Mouse (Mus musculus) liver, embryonic 16.5 days (tissue): Measurements from ENCODE around the gene Phldb3. TPM values are rescaled to one million over a fixed set of nuclear protein-coding genes. Genes with fewer than 3 reads are reported as not detected.
A peak's percentile ranks its signal among the peaks of the same experiment; 100 is the strongest.

ENCODE experiments used
- ATAC-seq: fragments of 200-750 bp; cut with Nextera tagmentation; 2 replicates; pipeline ENCODE4 v1.8.0; 2017; ENCODE audit warnings: low read depth, mild to moderate bottlenecking, moderate number of reproducible peaks, moderate library complexity
- H3K27ac ChIP-seq: fragments of 300-500 bp; sonication (generic); 2 replicates; pipeline ENCODE4 v1.5.1; 2014; ENCODE audit warnings: mild to moderate bottlenecking, low read length
- H3K27me3 ChIP-seq: fragments of 300-500 bp; sonication (generic); 2 replicates; pipeline ENCODE4 v1.6.1; 2014; ENCODE audit warnings: low read depth, low read length, mixed read lengths; ENCODE audit not compliant: control insufficient read depth, insufficient read depth
- H3K36me3 ChIP-seq: fragments of 300-500 bp; sonication (generic); 2 replicates; pipeline ENCODE4 v1.6.1; 2014; ENCODE audit warnings: mild to moderate bottlenecking; ENCODE audit not compliant: control insufficient read depth, insufficient read depth
- H3K4me1 ChIP-seq: fragments of 300-500 bp; sonication (generic); 2 replicates; pipeline ENCODE4 v1.6.1; 2014; ENCODE audit warnings: low read depth, low read length, mixed read lengths; ENCODE audit not compliant: control insufficient read depth
- H3K4me2 ChIP-seq: fragments of 300-500 bp; sonication (generic); 2 replicates; pipeline ENCODE4 v1.6.1; 2014; ENCODE audit warnings: low read depth, low read length, mixed read lengths
- H3K4me3 ChIP-seq: fragments of 300-500 bp; sonication (generic); 2 replicates; pipeline ENCODE4 v1.5.1; 2014; ENCODE audit warnings: low read depth, mild to moderate bottlenecking, low read length
- H3K9ac ChIP-seq: fragments of 300-500 bp; sonication (generic); 2 replicates; pipeline ENCODE4 v1.6.1; 2014; ENCODE audit warnings: low read depth, low read length
- H3K9me3 ChIP-seq: fragments of 300-500 bp; sonication (generic); replicated peaks from 2 replicates; pipeline ENCODE4 v1.6.1; 2016; ENCODE audit warnings: low read length; ENCODE audit not compliant: control insufficient read depth
- WGBS: fragments of 180-500 bp; shearing (Covaris S2); extraction: QIAGEN DNeasy Blood & Tissue Kit; methylation state at CpG from one replicate; pipeline ENCODE4 v1.1.7; 2014; ENCODE audit not compliant: insufficient replicate concordance; 5-methylcytosine and 5-hydroxymethylcytosine counted together
- polyA plus RNA-seq: library from polyadenylated mRNA; unstranded; fragments of >200 nt; fragmentation: Nextera tagmentation; extraction: Ambion mirVana; gene quantifications from 2 replicates; pipeline ENCODE4 v1.2.1, GENCODE M21; 2015

The Phldb3 gene
- polyA plus RNA-seq, 1 experiment from 2014 or later, result 0.18 TPM

DNA sequence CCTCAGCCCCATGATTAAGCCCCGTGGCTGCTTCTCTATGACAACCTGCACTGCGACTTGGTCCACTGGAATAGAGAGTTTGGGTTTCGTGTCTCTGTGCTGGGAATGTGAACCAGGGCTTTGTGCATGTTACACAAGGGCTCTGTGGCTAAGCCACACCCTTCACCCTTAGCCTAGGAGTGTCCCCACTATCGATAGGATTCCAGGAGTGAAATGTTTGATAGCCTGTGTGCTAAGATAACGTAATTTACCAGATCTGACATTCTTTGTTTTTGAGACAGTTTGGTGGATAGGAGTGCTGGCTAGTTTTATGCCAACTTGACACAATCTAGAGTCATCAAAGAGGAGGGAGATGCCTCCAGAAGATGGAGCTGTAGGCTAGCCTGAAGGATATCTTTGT lies 18.8 kb upstream of the Phldb3 start:
- Histone ChIP-seq H3K36me3 (no peaks in the 10 kb centered on the region), H3K4me1 (peaks cover 38% of the 10 kb centered on the region), H3K27me3 (no peaks in the 10 kb centered on the region; the same call in 1 of the 2 replicates), H3K9me3 (no peaks in the 10 kb centered on the region), H3K27ac (0 out of 2 replicates have a peak overlapping the region, but pooled peaks have one; percentile 10), H3K4me2 (peak overlapping the region; percentile 12; the same call in 1 of the 2 replicates), H3K4me3 (no peak overlapping the region), H3K9ac (no peak overlapping the region)
- WGBS, result 39% methylated on average over 5 of the region's 5 CpGs
- peak; percentile 62 for ATAC-seq

DNA sequence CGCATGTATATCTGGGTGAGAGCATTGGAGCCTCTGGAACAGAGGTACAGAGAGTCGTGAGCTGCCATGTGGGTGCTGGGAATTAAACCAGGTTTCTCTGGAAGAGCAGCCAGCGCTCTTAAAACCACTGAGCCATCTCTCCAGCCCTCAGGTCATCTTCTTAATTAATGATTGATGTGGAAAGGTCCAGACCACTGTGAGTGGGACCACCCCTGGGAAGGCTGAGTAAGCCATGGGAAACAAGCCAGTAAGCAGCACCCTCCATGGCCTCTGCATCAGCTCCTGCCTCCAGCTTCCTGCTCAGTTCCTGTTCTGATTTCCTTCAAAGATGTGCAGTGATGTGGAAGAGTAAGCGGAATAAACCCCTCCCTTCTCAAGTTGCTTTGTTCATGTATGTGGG lies 18.4 kb upstream of the Phldb3 start:
- no peak for ATAC-seq
- no peaks in the 10 kb centered on the region for H3K9me3 ChIP-seq
- H3K36me3 ChIP-seq, result no peaks in the 10 kb centered on the region
- 44% methylated on average over 4 of the region's 4 CpGs for WGBS
- no peak overlapping the region for H3K9ac ChIP-seq
- 0 out of 2 replicates have a peak overlapping the region, but pooled peaks have one; percentile 10 for H3K27ac ChIP-seq
- no peak overlapping the region for H3K4me3 ChIP-seq
- no peaks in the 10 kb centered on the region for H3K27me3 ChIP-seq
- H3K4me2 ChIP-seq, result peak overlapping the region; percentile 12; the same call in 1 of the 2 replicates
- peaks cover 35% of the 10 kb centered on the region for H3K4me1 ChIP-seq

DNA sequence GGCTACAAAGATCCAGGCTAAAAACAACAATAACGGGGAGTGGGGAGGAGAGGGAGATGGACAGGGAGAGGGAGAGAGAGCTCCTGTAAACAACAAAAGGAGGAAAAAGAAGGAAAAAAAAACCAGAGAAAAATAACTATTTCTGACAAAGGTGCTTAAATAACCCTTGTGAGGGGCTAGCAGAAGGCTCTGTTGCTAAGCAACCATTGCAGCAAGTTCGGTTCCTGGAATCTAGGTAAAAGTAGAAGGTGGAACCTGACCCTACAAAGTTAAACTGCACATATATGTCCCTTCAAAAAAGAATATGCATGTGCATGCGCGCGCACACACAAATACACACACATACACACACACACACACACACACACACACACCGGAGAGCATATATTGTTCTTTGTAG lies 17.8 kb upstream of the Phldb3 start:
- Histone ChIP-seq H3K4me2 (no peak overlapping the region), H3K27me3 (no peaks in the 10 kb centered on the region), H3K4me3 (no peak overlapping the region), H3K4me1 (peaks cover 32% of the 10 kb centered on the region), H3K36me3 (no peaks in the 10 kb centered on the region), H3K9me3 (no peaks in the 10 kb centered on the region), H3K9ac (no peak overlapping the region), H3K27ac (no peak overlapping the region)
- no peak for ATAC-seq
- 73% methylated on average over 6 of the region's 6 CpGs for WGBS

DNA sequence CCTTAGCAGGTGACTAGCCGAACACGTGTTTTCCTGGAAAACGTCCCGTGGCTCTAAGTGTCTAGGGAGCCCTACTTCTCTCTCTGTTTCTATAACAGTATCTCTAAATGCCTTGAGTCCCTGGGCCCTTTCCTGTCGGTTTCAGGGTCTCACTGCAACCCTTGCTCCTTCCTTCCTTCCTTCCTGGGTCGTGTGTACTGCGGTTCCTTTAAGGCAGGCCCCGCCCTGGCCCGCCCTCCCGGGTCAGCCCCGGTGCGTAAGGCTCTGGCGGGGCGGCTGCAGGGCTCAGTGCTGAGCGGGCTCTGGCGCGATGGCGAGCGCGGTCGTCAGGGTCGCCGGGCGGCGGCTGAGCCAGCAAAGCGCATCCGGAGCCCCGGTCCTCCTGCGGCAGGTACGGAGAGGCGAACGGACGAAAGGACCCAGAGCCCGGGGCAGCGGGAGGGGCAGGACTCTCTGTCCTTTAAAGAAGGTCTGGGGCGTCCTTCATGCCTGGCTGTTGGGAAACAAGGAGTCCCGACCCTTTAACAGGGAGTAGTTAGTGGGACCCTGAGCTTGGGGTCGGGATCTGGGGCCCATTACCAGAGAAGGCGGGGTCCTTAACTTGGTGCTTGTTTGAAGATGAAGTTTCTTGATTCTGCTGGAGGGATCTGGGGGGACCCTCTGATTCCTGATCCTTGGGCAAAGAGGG lies 16.8 kb upstream of the Phldb3 start:
- H3K9ac ChIP-seq, result peak overlapping the region; percentile 71
- WGBS, result under 1% methylated on average over 38 of the region's 39 CpGs
- H3K36me3 ChIP-seq, result no peaks in the 10 kb centered on the region
- peak overlapping the region; percentile 70 for H3K4me3 ChIP-seq
- peak overlapping the region; percentile 90 for H3K4me2 ChIP-seq
- no peaks in the 10 kb centered on the region for H3K9me3 ChIP-seq
- peak; percentile 90 for ATAC-seq
- H3K27ac ChIP-seq, result no peak overlapping the region
- no peaks in the 10 kb centered on the region for H3K27me3 ChIP-seq
- H3K4me1 ChIP-seq, result peaks cover 34% of the 10 kb centered on the region

DNA sequence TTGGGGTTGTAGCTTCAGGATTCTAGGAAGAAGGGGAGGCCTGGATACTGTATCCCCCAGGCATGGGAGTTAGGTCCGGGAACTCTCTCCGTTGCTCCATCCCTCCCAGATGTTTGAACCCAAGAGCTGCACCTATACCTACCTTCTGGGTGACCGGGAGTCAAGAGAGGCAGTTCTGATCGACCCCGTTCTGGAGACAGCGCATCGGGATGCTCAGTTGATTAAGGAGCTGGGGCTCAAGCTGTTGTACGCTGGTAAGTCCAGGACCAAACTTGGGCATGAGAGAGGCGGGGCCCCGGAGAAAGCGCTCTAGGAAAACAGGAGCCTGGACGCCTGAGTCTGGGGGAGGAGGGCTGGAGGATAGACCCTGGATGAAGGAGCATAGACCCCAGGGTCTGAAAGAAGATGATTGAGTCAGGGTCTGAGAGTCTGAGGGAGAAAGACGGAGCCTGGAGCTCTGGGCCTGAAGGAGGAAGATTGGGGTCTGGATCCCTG lies 16.2 kb upstream of the Phldb3 start:
- no peak overlapping the region for H3K27ac ChIP-seq
- 13% methylated on average over 13 of the region's 13 CpGs for WGBS
- peak overlapping the region; percentile 90 for H3K4me2 ChIP-seq
- ATAC-seq, result no peak
- H3K36me3 ChIP-seq, result no peaks in the 10 kb centered on the region
- H3K27me3 ChIP-seq, result no peaks in the 10 kb centered on the region
- H3K4me1 ChIP-seq, result peaks cover 34% of the 10 kb centered on the region
- peak overlapping the region; percentile 70 for H3K4me3 ChIP-seq
- H3K9me3 ChIP-seq, result no peaks in the 10 kb centered on the region
- peak overlapping the region; percentile 71 for H3K9ac ChIP-seq

DNA sequence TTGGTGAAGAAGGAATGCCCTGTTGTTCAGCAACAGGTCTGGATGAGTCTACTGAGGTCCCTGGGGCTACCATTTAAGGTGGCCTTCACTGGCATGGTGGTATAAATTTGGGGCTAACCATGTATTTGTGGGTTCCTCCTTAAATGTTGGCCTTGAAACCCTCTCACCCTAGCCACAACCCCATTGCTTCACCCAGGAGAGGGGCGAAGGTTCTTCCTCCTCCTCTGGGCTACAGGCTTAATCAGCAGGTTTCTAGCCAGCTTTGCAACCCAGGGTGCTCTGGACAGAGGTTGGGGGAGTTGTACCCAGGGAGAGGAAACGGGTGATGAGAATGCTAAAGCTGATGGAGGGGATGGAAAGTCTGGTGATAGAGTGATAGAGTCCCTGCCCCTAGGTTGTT lies 15.1 kb upstream of the Phldb3 start:
- Histone ChIP-seq H3K27me3 (no peaks in the 10 kb centered on the region), H3K27ac (no peak overlapping the region), H3K36me3 (no peaks in the 10 kb centered on the region), H3K4me1 (peaks cover 34% of the 10 kb centered on the region), H3K9me3 (no peaks in the 10 kb centered on the region), H3K9ac (no peak overlapping the region), H3K4me2 (peak overlapping the region; percentile 90; the same call in 1 of the 2 replicates), H3K4me3 (peak overlapping the region; percentile 70; the same call in 1 of the 2 replicates)
- no peak for ATAC-seq
- WGBS, result 35% methylated on average over 2 of the region's 2 CpGs

DNA sequence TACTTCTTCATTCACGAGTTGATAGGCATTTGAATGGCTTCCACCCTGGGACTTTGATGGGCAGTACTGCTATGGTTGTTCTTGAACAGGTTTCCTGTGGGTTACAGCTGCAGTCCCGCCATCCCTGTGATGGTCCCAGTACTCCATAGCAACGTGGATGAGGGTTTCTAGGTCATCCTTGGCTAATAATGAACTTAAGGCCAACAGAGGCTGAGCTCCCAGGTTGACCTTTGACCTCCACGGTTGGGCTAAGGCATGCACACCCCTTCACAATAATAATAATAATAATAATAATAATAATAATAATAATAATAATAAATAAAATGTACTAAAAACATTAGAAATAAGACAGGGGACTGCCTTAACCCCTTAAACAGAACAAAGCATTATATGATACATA lies 12.4 kb upstream of the Phldb3 start:
- 45% methylated on average over 4 of the region's 4 CpGs for WGBS
- H3K27ac ChIP-seq, result no peak overlapping the region
- H3K27me3 ChIP-seq, result no peaks in the 10 kb centered on the region
- H3K36me3 ChIP-seq, result no peaks in the 10 kb centered on the region
- no peak for ATAC-seq
- no peaks in the 10 kb centered on the region for H3K9me3 ChIP-seq
- H3K4me1 ChIP-seq, result peaks cover 15% of the 10 kb centered on the region; the same call in 1 of the 2 replicates
- no peak overlapping the region for H3K9ac ChIP-seq
- no peak overlapping the region for H3K4me3 ChIP-seq
- H3K4me2 ChIP-seq, result no peak overlapping the region

DNA sequence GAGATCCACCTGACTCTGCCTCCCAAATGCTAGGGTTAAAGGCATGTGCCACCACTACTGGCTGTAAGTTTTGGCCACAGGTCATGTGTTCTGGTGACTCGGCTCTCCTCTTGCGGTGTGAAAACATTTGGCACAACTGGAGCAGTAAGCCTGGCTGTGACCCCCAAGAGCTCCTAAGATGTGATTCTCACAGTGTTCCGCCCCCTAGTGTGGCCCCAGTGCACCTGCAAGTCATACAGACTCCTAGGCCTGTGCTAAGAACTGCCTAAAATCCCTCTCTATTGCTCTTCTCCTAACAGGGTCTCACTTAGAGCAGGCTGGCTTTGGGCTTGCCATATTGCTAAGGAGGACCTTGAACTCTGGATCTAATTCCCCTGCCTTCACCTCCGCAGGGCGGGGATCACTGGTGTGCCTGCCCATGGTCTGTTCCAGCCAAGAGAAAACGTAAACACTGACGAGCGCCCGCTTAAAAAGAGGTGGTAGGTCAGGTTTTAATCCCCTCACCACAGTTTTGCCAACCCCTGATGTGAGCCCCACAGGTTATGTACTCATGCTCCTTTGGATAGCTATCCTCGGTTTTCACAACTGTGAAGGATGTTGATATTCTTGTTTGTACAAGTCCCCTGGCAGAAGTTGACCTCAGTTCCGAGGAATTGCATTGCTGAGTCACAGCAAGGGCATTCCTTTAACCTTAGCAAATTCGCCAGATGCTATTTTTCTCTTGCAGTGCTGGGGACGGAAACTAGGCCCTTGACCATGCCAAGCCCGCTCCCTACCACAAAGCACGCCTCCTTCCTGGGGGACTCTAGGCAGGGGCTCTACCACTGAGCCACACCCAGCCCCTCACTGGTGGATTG lies 11.1 kb upstream of the Phldb3 start:
- Histone ChIP-seq H3K27ac (no peak overlapping the region), H3K4me3 (no peak overlapping the region), H3K9ac (no peak overlapping the region), H3K4me1 (peaks cover 3% of the 10 kb centered on the region; the same call in 1 of the 2 replicates), H3K9me3 (no peaks in the 10 kb centered on the region), H3K27me3 (no peaks in the 10 kb centered on the region), H3K4me2 (no peak overlapping the region), H3K36me3 (no peaks in the 10 kb centered on the region)
- peak; percentile 38; the same call in 1 of the 2 replicates for ATAC-seq
- WGBS, result 56% methylated on average over 15 of the region's 15 CpGs
